Mouse (Mus musculus) heart, adult 2 months (tissue): ENCODE data around the gene Kcnq4.
A peak's percentile ranks its signal among the peaks of the same experiment; 100 is the strongest.

Source experiments
- CTCF ChIP-seq: fragments of 200-600 bp; IDR thresholded peaks from 2 replicates; pipeline ENCODE4 v1.8.1; 2022; ENCODE audit warnings: antibody characterized with exemption, mild to moderate bottlenecking, moderate library complexity
- EP300 ChIP-seq: fragments of 200-500 bp; IDR thresholded peaks from 2 replicates; pipeline ENCODE4 v1.6.1; 2011; ENCODE audit warnings: low read depth, low read length, control low read depth; ENCODE audit not compliant: insufficient read depth
- POLR2A ChIP-seq: fragments of 200-500 bp; IDR thresholded peaks from 2 replicates; pipeline ENCODE4 v1.6.1; 2011; ENCODE audit warnings: mild to moderate bottlenecking, low read depth, low read length, control low read depth; ENCODE audit not compliant: insufficient read depth

GRCm38 (mm10) chr4:120692717-120693116, 55.7 kb downstream of the Kcnq4 start:
- TF ChIP-seq CTCF (peak; percentile 76), POLR2A (no peak), EP300 (0 out of 2 replicates have a peak, but pooled peaks have one; percentile 21)
